Mouse (Mus musculus) cerebellum, adult (tissue): ENCODE measurements around the gene Zbtb7a.

ENCODE experiments used
- ATAC-seq: cut with Nextera tagmentation; 2 replicates; pipeline ENCODE4 v1.9.2; 2017; ENCODE audit warnings: mild to moderate bottlenecking, moderate library complexity, mixed read lengths; ENCODE audit not compliant: insufficient number of reproducible peaks, low FRiP score, low TSS enrichment

Gene Zbtb7a

GRCm38 (mm10) chr10:81138821-81139528 is 4.0 kb downstream of the Zbtb7a start:
- no peak for ATAC-seq

GRCm38 (mm10) chr10:81139529-81139846 is 4.5 kb downstream of the Zbtb7a start:
- no peak for ATAC-seq

- ATAC-seq = no peak
These were observed 5.0 kb downstream of the Zbtb7a start for GRCm38 (mm10) chr10:81140005-81140404.

- ATAC-seq = no peak
These were observed 5.9 kb downstream of the Zbtb7a start for GRCm38 (mm10) chr10:81140717-81141454.

- no peak for ATAC-seq
These were observed 6.6 kb downstream of the Zbtb7a start for GRCm38 (mm10) chr10:81141455-81142210.

- ATAC-seq = no peak
These were observed 7.5 kb downstream of the Zbtb7a start for GRCm38 (mm10) chr10:81142551-81142981.

- no peak for ATAC-seq
These were observed 8.2 kb downstream of the Zbtb7a start for GRCm38 (mm10) chr10:81143157-81143633.

- no peak for ATAC-seq
These were observed 8.9 kb downstream of the Zbtb7a start for GRCm38 (mm10) chr10:81143845-81144437.

- ATAC-seq = no peak
These were observed 9.6 kb downstream of the Zbtb7a start for GRCm38 (mm10) chr10:81144667-81145066.

GRCm38 (mm10) chr10:81145307-81145706 is 10.3 kb downstream of the Zbtb7a start:
- ATAC-seq = no peak

- ATAC-seq = no peak
These were observed 10.8 kb downstream of the Zbtb7a start for GRCm38 (mm10) chr10:81145778-81146177.

GRCm38 (mm10) chr10:81146296-81146695 is 11.3 kb downstream of the Zbtb7a start:
- no peak for ATAC-seq

GRCm38 (mm10) chr10:81151261-81151660 is 16.2 kb downstream of the Zbtb7a start:
- ATAC-seq = no peak

GRCm38 (mm10) chr10:81152609-81153008 is 17.6 kb downstream of the Zbtb7a start:
- no peak for ATAC-seq

GRCm38 (mm10) chr10:81154313-81154712 is 19.3 kb downstream of the Zbtb7a start:
- no peak for ATAC-seq

- no peak for ATAC-seq
These were observed 19.7 kb downstream of the Zbtb7a start for GRCm38 (mm10) chr10:81154736-81155135.

- ATAC-seq = no peak
These were observed 26.7 kb downstream of the Zbtb7a start for GRCm38 (mm10) chr10:81161602-81162317.

- ATAC-seq = no peak
These were observed 27.3 kb downstream of the Zbtb7a start for GRCm38 (mm10) chr10:81162318-81162652.

- no peak; the same call in 1 of the 2 replicates for ATAC-seq
These were observed 30.1 kb downstream of the Zbtb7a start for GRCm38 (mm10) chr10:81165118-81165517.
